In the genomic region with DNA sequence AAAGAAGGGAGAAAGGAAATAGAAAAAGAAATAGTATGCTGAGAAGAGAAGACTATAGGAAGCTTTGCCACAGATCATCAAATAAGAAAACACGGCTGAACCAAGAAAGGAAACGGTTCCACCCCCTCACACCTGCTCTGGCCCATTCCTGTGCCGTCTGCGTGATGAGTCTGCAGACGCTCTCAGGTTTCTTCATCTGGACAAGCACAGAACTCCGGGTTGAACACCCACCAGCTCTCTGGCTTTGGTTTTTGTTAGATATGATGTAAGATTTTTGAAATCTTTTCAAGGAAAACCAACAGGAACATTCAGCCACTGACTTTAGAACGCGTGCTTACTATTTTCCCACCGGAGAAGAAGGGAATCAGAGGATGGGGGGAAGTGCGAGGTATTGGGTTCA, we compare ENCODE assay signal across 16 mouse cellular contexts.
DNase-seq lines count a peak whose midpoint lies in the region; ATAC-seq and TF ChIP-seq lines count a peak whose summit lies in the region.
"Had no signal": no experiment of that assay in that cellular context is flagged by ENCODE, and none has a peak within 500 bp of the region (broad histone marks: within the 10 kb centered on the region; RNA-seq: fewer than 3 reads in every experiment).

No protein-coding gene starts in this region.

- no peak overlapping the region for H3K27ac ChIP-seq in kidney, postnatal 0 days
- no peak overlapping the region for H3K27ac ChIP-seq in kidney, embryonic 16.5 days (ENCODE audit: low read length)
- peak overlapping the region; percentile 83 for H3K27ac ChIP-seq in cortical plate, adult 2 months (ENCODE audit: insufficient read depth, low read length)
- H3K27ac ChIP-seq: midbrain, embryonic 15.5 days had no signal

- peak; percentile 4 for DNase-seq in kidney, postnatal 0 days (ENCODE audit: low spot score)
- DNase-seq in layer of hippocampus, postnatal 36 days: peak; percentile 9 to 24
- peak; percentile 71 to 79 for DNase-seq in right cerebral cortex, adult 2 months (ENCODE audit: low spot score in 2 of 2)
- no peak for DNase-seq in embryo, embryonic 10.5 days (ENCODE audit: low spot score)
- no peak for DNase-seq in lung, postnatal 10 days
- no peak for DNase-seq in spleen, adult 18-20 months
- DNase-seq: cerebellum, adult 11-12 months; heart, adult 11 months; heart, postnatal 10 days; kidney, adult 9 months; lung, adult 18-20 months had no signal

- H3K9ac ChIP-seq in kidney, postnatal 0 days (ENCODE audit: low read depth, low read length): no peak overlapping the region
- no peak overlapping the region for H3K9ac ChIP-seq in kidney, embryonic 16.5 days (replicated peaks; ENCODE audit: low read length)
- H3K9ac ChIP-seq: midbrain, embryonic 15.5 days had no signal

- no peak overlapping the region for H3K4me3 ChIP-seq in kidney, postnatal 0 days (replicated peaks; ENCODE audit: low read depth, low read length)
- no peak overlapping the region for H3K4me3 ChIP-seq in kidney, embryonic 16.5 days (ENCODE audit: low read length)
- H3K4me3 ChIP-seq in cortical plate, adult 2 months (ENCODE audit: insufficient read depth, low read length): no peak overlapping the region
- H3K4me3 ChIP-seq: erythroblast, embryonic 14.5 days; midbrain, embryonic 15.5 days had no signal

- H3K36me3 ChIP-seq in kidney, postnatal 0 days (ENCODE audit: insufficient read depth, low read length): no peaks in the 10 kb centered on the region
- no peaks in the 10 kb centered on the region for H3K36me3 ChIP-seq in kidney, embryonic 16.5 days (ENCODE audit: insufficient read depth, low read length)
- H3K36me3 ChIP-seq: midbrain, embryonic 15.5 days had no signal

- no peaks in the 10 kb centered on the region for H3K9me3 ChIP-seq in kidney, postnatal 0 days (replicated peaks; ENCODE audit: low read length)
- H3K9me3 ChIP-seq in kidney, embryonic 16.5 days (ENCODE audit: low read length): no peaks in the 10 kb centered on the region
- H3K9me3 ChIP-seq: midbrain, embryonic 15.5 days had no signal

- no peak for TF ChIP-seq CTCF in kidney, postnatal 0 days (IDR thresholded peaks at IDR 0.05; ENCODE audit: low read depth)
- TF ChIP-seq CTCF in cortical plate, adult 2 months (IDR thresholded peaks at IDR 0.05; ENCODE audit: extremely low read depth, insufficient read depth, low read length): no peak

- no peak overlapping the region for H3K4me2 ChIP-seq in kidney, postnatal 0 days (ENCODE audit: low read length)
- no peak overlapping the region for H3K4me2 ChIP-seq in kidney, embryonic 16.5 days (replicated peaks; ENCODE audit: low read depth, low read length)
- H3K4me2 ChIP-seq: midbrain, embryonic 15.5 days had no signal

- no peak for ATAC-seq in kidney, postnatal 0 days (replicated peaks; ENCODE audit: low FRiP score, low read depth)
- no peak for ATAC-seq in kidney, embryonic 16.5 days (ENCODE audit: low FRiP score, low TSS enrichment)
- ATAC-seq: hindbrain, embryonic 16.5 days had no signal

- no peaks in the 10 kb centered on the region for H3K27me3 ChIP-seq in kidney, postnatal 0 days (ENCODE audit: insufficient read depth, low read length)
- H3K27me3 ChIP-seq in kidney, embryonic 16.5 days (ENCODE audit: insufficient read depth, low read length): no peaks in the 10 kb centered on the region
- H3K27me3 ChIP-seq: midbrain, embryonic 15.5 days had no signal

- no peak for TF ChIP-seq POLR2A in cortical plate, adult 2 months (IDR thresholded peaks at IDR 0.05; ENCODE audit: extremely low read depth, insufficient read depth, low read length)

- WGBS in kidney, postnatal 0 days: 47% methylated on average over 10 of the region's 10 CpGs
- 49% methylated on average over 10 of the region's 10 CpGs for WGBS in kidney, embryonic 16.5 days

- H3K4me1 ChIP-seq in kidney, postnatal 0 days (replicated peaks; ENCODE audit: insufficient read depth, low read length): no peaks in the 10 kb centered on the region
- no peaks in the 10 kb centered on the region; the same call in 1 of the 2 replicates for H3K4me1 ChIP-seq in kidney, embryonic 16.5 days (ENCODE audit: insufficient read depth, low read length)
- peaks cover 2% of the 10 kb centered on the region; the same call in 1 of the 2 replicates for H3K4me1 ChIP-seq in cortical plate, adult 2 months (ENCODE audit: control insufficient read depth, insufficient read depth, low read length)

Comparison
In these comparisons a context has a peak if more than half of its experiments do, and no peak if none do; other contexts are left out.
1. DNase-seq: peak in kidney, postnatal 0 days (single experiment), layer of hippocampus, postnatal 36 days (2 of 2) and right cerebral cortex, adult 2 months (2 of 2); none in embryo, embryonic 10.5 days (single experiment), lung, postnatal 10 days (single experiment) and spleen, adult 18-20 months (0 of 2).